Mouse (Mus musculus) megakaryocyte, embryonic 14.5 days (primary cell): ENCODE measurements at regions not wholly inside any gene's neighbourhood (a gene's known extent, or its start where the extent isn't known, plus 50 kb on each side); places are given as distances from the start of the nearest gene placed in this dataset.

ENCODE experiments used
- FLI1 ChIP-seq: IDR thresholded peaks from 2 replicates; pipeline ENCODE4 v1.6.1; 2012; ENCODE audit warnings: low read length, inconsistent platforms, mixed read lengths
- GATA1 ChIP-seq: IDR thresholded peaks from 3 replicates; pipeline ENCODE4 v1.6.1; 2012; ENCODE audit warnings: mixed read lengths, low read length, inconsistent platforms, borderline replicate concordance

DNA sequence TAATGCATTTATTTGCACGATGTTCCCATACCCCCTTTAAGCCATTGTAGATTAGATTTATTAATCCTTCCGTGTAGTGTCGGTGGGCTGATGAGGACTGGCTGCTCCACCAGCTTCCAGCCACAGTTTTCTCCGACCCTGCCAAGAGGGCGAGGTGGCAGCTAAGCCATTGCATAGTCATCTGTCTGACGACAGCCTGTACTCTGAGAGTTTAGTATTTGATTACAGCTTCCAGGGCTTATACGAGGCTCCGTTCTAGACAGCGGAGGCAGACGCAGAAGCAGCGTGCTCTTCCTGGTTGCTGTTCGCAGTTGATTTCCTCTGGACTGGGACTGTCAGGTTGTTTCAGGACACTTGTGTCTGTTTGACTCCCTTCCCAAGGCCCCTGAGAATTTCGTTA, 73.8 kb downstream of the Cd24a start:
- TF ChIP-seq FLI1 (no peak), GATA1 (no peak)
